Mouse (Mus musculus) spleen, adult 12 weeks (tissue): Measurements from ENCODE around the gene Sh3gl3.

ENCODE experiments used
- DNase-seq: peaks from one replicate; pipeline ENCODE4 v3.0.0; 2022; ENCODE audit warnings: low spot score

The Sh3gl3 gene

DNA sequence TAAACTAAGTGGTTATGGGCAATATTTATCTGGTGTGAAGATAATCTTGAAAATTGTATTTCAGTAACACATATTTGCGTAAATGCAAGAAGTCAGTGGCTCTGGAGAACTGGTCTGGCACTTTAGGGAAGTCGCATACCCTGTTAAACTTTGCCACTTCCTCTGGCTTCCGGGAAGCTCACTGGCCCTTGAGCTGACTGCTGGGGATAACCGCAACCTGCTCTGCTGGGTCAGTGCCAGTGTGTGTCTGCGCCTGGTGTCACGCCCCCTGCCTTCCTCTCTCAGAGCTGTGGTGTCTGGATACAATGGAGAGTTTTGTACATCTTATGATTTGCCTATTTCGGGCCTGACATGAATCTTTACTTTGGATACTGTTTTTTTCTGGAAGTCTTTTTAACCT, 119.8 kb downstream of the Sh3gl3 start:
- DNase-seq: no peak

DNA sequence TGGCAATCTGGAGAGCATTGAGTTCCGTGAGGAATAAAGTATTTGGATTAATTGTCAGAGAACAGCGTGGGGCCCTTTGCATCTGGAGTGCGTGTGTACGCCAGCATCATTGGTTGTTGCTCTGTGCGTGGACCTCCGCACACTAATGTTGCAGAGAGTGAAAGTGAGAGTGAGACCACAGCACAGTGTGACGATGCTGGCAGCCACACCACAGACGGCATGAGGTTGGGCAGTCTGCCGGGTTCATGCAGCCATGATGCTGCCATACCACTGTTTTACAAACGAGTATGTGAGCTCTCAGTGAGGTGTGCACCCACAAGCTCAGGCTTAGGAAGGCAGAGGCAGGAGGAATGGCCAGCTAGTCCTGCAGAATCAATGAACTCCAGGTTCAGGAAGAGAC, 120.4 kb downstream of the Sh3gl3 start:
- no peak for DNase-seq

DNA sequence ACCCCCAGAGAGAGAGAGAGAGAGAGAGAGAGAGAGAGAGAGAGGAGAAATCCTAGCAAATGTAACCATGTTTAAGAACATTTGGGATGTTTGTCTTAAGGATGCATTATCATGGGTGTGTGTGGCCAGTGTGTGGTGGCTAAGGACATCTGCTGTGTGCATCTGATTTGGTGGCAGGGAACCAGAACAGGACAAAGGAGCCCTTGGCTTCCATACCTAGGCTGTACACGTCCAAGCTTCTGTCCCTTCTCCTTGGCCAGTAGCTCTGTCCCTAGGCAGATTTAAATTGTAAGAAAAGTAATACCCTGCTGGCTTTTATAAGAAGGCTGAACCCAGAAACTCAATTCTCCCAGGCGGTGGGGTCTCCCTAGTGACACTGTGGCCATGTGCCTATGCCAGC, 121.0 kb downstream of the Sh3gl3 start:
- no peak for DNase-seq

DNA sequence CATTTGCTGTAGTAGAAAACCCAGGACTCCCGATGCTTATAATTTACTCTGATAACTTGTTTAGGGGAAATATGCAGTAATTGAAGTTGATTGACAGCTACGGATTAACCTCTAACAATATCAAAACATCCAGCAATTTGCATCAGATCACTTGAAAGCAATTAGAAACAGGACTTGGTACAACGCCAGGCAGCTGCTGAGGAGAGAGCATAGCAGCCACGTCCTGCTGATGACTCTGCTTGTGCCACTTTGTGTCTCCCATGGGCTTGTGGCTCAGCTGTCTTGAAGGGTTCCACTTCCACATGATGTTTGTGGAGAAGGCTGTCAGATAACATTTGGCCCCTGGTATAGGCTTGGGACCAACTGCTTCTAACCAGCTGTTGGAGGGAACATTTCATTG, 134.8 kb downstream of the Sh3gl3 start:
- DNase-seq: no peak

- DNase-seq: no peak
These were observed 144.9 kb downstream of the Sh3gl3 start for GRCm38 (mm10) chr7:82318515-82318914.

DNA sequence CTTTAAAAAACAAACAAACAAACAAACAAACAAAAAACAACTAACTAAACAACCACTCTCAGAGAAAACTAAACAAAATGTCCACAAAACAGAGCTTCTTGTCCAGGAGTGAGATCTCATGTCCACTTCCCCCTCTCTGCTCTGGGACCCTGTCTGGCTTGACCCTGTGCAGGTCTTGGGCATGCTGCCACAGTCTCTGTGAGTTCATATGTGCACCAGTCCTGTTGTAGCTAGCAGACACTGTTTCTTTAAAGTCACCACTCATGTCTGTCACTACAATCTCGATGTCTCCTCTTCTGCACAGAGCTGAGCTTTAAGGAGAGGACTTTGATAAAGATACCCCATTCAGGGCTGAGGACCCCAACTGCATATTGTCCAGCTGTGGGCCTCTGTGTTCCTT, 153.0 kb downstream of the Sh3gl3 start:
- no peak for DNase-seq

- DNase-seq: no peak
These were observed 153.6 kb downstream of the Sh3gl3 start for GRCm38 (mm10) chr7:82327201-82327600.

- DNase-seq: no peak
These were observed 154.2 kb downstream of the Sh3gl3 start for GRCm38 (mm10) chr7:82327881-82328280.

DNA sequence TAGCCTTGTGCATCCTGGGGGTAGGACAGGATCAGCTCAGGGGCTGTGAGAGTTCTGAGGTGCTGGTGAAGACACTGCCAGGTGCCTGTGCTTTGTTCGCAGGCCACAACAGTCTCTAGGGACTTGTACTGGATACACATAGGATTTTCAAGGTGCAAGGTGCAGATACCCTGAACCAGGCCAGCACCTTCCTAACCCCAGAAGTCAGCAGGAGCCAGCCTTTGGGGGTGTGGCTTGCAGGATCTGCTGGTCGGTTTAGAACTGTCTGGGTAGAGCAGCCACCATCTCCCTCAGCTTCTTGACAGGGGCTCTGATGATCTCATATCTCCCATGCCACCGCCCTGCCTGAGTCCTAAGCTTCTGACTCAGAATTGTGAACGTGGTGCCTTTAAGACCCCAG, 156.2 kb downstream of the Sh3gl3 start:
- DNase-seq: no peak

DNA sequence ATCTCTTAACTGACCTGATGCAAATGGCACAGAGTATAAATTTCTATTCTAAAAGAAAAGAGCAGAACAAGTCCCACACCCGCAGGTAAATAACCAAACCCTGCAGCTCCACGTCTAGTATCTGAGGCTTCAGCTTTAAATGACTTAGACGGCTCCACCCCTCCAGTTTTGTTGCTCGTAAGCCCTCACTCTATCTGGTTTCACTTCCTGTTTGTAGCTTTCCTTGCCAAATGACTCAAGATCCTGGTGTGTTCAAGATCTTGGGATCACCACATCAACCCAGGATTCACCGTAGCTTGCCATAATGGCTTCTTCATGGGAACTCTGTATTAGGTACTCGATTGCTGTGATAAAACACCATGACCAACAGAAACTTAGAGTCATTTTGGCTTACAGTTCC, 157.2 kb downstream of the Sh3gl3 start:
- no peak for DNase-seq

GRCm38 (mm10) chr7:82334000-82334399, 160.4 kb downstream of the Sh3gl3 start:
- DNase-seq: no peak

- DNase-seq: no peak
These were observed 161.8 kb downstream of the Sh3gl3 start, which contains the start of gene Adamtsl3 for GRCm38 (mm10) chr7:82335211-82336121. Gene Adamtsl3 (plus strand): TSS chr7:82335694.

DNA sequence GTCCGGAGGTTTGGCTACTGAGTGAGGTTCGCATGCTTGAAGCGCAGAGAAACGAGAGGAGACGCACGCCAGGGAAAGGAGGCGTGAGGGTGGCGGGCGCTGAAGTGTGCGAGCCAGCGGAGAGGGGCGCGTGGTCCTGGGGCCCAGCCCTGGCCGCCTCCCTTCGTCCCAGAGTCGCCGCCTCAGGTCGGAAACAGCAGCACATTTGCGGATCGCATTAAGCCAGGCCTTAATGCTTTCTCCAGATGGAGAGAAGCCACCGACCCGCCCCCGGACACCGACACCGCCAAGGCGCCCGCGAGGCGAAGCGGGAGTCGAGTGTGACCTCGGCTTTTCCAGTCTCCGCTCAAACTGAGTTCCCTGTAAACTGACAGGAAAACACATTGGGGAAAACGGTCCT, 162.5 kb downstream of the Sh3gl3 start:
- no peak for DNase-seq

DNA sequence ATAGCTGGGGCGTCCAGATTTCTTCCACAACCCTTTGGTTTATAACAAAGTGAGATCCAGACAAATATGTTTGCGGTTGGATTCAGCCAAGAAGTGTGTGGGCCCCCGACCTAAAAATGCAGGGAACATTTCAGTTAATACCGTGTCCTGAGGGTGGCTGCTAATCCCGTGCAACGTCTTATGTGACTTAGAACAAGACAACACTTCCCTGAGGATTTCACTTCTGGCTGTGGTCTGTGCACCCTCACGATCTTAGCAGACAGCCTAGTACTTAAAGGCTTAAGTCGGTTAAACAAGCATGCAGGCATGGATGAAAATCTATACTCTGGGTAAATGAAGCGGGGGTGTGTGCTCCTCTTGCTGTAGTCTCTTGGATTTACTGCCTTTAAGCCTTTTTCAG, 164.5 kb downstream of the Sh3gl3 start:
- no peak for DNase-seq

DNA sequence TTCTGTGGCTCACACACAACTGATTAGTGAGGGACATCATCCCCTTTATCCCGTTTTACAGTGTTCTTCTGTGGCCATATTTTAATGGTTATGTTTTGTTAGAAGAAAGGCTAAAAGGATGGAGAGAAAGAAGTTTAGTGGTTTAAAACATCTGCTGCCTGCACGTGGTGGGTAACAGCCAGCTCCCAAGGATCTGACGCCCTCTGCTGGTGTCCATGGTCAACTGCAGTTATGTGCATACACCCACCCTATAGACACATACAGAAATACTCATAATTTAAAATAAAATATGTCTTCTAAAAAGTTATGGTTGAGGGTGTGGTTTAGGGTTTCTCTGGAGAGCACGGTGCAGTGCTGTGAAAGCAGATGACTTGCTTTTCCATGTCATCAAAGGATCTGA, 164.9 kb downstream of the Sh3gl3 start:
- no peak for DNase-seq

GRCm38 (mm10) chr7:82339214-82339613, 165.6 kb downstream of the Sh3gl3 start:
- no peak for DNase-seq

GRCm38 (mm10) chr7:82341476-82341875, 167.8 kb downstream of the Sh3gl3 start:
- DNase-seq: no peak

DNA sequence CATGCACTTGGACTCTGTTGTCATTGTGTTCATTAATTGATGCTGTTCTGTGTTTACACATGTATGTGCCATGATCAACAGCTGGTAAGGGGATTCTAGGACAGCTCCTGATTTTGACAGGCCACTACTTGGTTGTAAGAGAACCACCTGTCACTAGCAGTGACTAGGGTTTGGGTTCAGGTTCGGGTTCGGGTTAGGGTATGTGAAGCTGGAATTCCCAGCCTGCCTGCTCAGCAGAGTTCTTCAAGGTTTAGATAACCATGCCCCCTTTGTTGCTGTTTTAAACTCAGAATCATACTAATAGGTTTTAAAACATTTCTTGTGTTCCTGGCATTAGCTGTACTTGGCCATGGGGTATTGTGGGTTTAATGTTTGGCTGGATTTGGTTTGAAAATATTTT, 173.1 kb downstream of the Sh3gl3 start:
- DNase-seq: no peak

DNA sequence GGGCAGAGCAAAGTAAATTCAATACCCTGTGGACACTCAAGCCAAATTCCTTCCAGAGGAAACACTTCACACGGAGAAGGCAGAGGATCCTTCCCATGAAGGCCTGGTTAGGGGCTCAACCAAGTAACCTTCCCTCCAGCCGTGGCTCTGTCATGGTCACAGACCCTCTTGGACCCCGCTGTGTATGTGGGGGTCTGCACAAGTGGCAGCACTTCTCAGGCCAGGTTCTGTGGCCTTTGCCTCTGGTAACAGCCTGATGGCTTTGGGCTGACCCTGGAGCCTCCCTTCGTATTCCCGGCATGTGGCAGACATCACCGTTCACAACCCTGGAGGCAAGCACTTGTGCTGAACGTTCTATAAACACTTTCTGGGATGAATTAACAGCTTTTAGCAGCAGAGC, 176.2 kb downstream of the Sh3gl3 start:
- no peak for DNase-seq

DNA sequence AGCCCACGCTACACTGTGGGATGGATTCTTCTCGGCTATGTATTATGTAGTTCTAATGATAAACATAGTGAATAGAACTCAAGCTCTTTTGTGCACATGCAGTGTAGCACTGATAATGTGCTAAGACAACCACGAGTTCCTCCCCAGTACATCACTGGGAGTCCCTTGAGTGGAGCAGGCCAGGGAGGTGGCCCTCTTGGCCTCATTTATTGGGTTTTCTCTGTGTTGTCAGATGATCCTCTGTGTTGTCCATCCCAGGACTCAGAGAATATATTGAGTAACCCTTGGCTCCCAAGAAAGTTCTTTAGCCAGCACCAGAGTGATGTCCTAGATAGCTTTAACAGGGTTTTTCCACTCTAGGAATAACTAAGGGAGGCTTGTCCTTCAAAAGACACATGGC, 176.8 kb downstream of the Sh3gl3 start:
- DNase-seq: no peak
